Mouse (Mus musculus): ENCODE measurements around the gene Card6. TPM values are rescaled to one million over a fixed set of nuclear protein-coding genes. Genes with fewer than 3 reads are reported as not detected.

Gene Card6
- 1.1 and 1.4 TPM in 2 replicates for polyA plus RNA-seq (2014; fragmentation: Nextera tagmentation; extraction: Ambion mirVana)

- Histone ChIP-seq H3K4me3 (ENCODE audit: low read depth, low read length) (peak within 1 kb of the TSS; percentile 34), H3K4me1 (replicated peaks; ENCODE audit: control insufficient read depth, insufficient read depth, low read length) (no peaks in the 10 kb centered on the region), H3K27ac (ENCODE audit: low read depth) (peak within 1 kb of the TSS; percentile 2; the same call in 1 of the 2 replicates), H3K9me3 (ENCODE audit: control insufficient read depth, low read length) (no peaks in the 10 kb centered on the region), H3K36me3 (ENCODE audit: control insufficient read depth, insufficient read depth, low read length) (no peaks in the 10 kb centered on the region), H3K27me3 (replicated peaks; ENCODE audit: control insufficient read depth, insufficient read depth, low read length) (no peaks in the 10 kb centered on the region), H3K9ac (ENCODE audit: low read length) (peak within 1 kb of the TSS; percentile 31), H3K4me2 (ENCODE audit: low read length) (peak within 1 kb of the TSS; percentile 40)
- peak; percentile 49 for DNase-seq (ENCODE audit: low spot score)
- WGBS: 47% methylated on average over 21 of the region's 21 CpGs
- no peak for ATAC-seq (replicated peaks; ENCODE audit: low FRiP score, low TSS enrichment, low read depth)
Observed at GRCm38 (mm10) chr15:5107686-5108654, at the start of gene Card6. Gene Card6, minus strand, starts transcription at chr15:5108539.

GRCm38 (mm10) chr15:5157386-5157785, 49.0 kb upstream of the Card6 start:
- H3K27me3 ChIP-seq (replicated peaks; ENCODE audit: control insufficient read depth, insufficient read depth, low read length): no peaks in the 10 kb centered on the region
- 49% methylated on average over 1 of the region's 1 CpGs for WGBS
- ATAC-seq (replicated peaks; ENCODE audit: low FRiP score, low TSS enrichment, low read depth): no peak

GRCm38 (mm10) chr15:5156355-5156754, 48.0 kb upstream of the Card6 start:
- H3K36me3 ChIP-seq (ENCODE audit: control insufficient read depth, insufficient read depth, low read length): peaks cover 5% of the 10 kb centered on the region; the same call in 1 of the 2 replicates
- 90% methylated on average over 4 of the region's 4 CpGs for WGBS
- H3K4me2 ChIP-seq (ENCODE audit: low read length): no peak overlapping the region
- no peak overlapping the region for H3K27ac ChIP-seq (ENCODE audit: low read depth)
- H3K9me3 ChIP-seq (ENCODE audit: control insufficient read depth, low read length): no peaks in the 10 kb centered on the region
- no peak for DNase-seq (ENCODE audit: low spot score)
- H3K4me1 ChIP-seq (replicated peaks; ENCODE audit: control insufficient read depth, insufficient read depth, low read length): peaks cover 14% of the 10 kb centered on the region
- H3K27me3 ChIP-seq (replicated peaks; ENCODE audit: control insufficient read depth, insufficient read depth, low read length): no peaks in the 10 kb centered on the region
- ATAC-seq (replicated peaks; ENCODE audit: low FRiP score, low TSS enrichment, low read depth): no peak
- no peak overlapping the region for H3K4me3 ChIP-seq (ENCODE audit: low read depth, low read length)
- H3K9ac ChIP-seq (ENCODE audit: low read length): no peak overlapping the region

More at GRCm38 (mm10) chr15:5157386-5157785, 49.0 kb upstream of the Card6 start:
- Histone ChIP-seq H3K9me3 (ENCODE audit: control insufficient read depth, low read length) (no peaks in the 10 kb centered on the region), H3K4me2 (ENCODE audit: low read length) (no peak overlapping the region), H3K4me3 (ENCODE audit: low read depth, low read length) (no peak overlapping the region), H3K27ac (ENCODE audit: low read depth) (no peak overlapping the region), H3K4me1 (replicated peaks; ENCODE audit: control insufficient read depth, insufficient read depth, low read length) (peaks cover 14% of the 10 kb centered on the region), H3K36me3 (ENCODE audit: control insufficient read depth, insufficient read depth, low read length) (peaks cover 5% of the 10 kb centered on the region; the same call in 1 of the 2 replicates), H3K9ac (ENCODE audit: low read length) (no peak overlapping the region)
- DNase-seq (ENCODE audit: low spot score): no peak

GRCm38 (mm10) chr15:5155093-5155492, 46.8 kb upstream of the Card6 start:
- Histone ChIP-seq H3K4me1 (replicated peaks; ENCODE audit: control insufficient read depth, insufficient read depth, low read length) (peaks cover 14% of the 10 kb centered on the region), H3K36me3 (ENCODE audit: control insufficient read depth, insufficient read depth, low read length) (no peaks in the 10 kb centered on the region), H3K9me3 (ENCODE audit: control insufficient read depth, low read length) (no peaks in the 10 kb centered on the region), H3K4me3 (ENCODE audit: low read depth, low read length) (no peak overlapping the region), H3K27me3 (replicated peaks; ENCODE audit: control insufficient read depth, insufficient read depth, low read length) (no peaks in the 10 kb centered on the region), H3K4me2 (ENCODE audit: low read length) (no peak overlapping the region), H3K27ac (ENCODE audit: low read depth) (no peak overlapping the region), H3K9ac (ENCODE audit: low read length) (no peak overlapping the region)
- ATAC-seq (replicated peaks; ENCODE audit: low FRiP score, low TSS enrichment, low read depth) (no peak), DNase-seq (ENCODE audit: low spot score) (no peak)
- WGBS: 74% methylated on average over 5 of the region's 5 CpGs

GRCm38 (mm10) chr15:5154621-5155020, 46.3 kb upstream of the Card6 start:
- no peak for DNase-seq (ENCODE audit: low spot score)
- H3K4me1 ChIP-seq (replicated peaks; ENCODE audit: control insufficient read depth, insufficient read depth, low read length): peaks cover 14% of the 10 kb centered on the region
- H3K36me3 ChIP-seq (ENCODE audit: control insufficient read depth, insufficient read depth, low read length): no peaks in the 10 kb centered on the region
- 71% methylated on average over 9 of the region's 9 CpGs for WGBS
- no peak overlapping the region for H3K9ac ChIP-seq (ENCODE audit: low read length)
- H3K4me3 ChIP-seq (ENCODE audit: low read depth, low read length): no peak overlapping the region
- no peaks in the 10 kb centered on the region for H3K9me3 ChIP-seq (ENCODE audit: control insufficient read depth, low read length)
- ATAC-seq (replicated peaks; ENCODE audit: low FRiP score, low TSS enrichment, low read depth): no peak; the same call in 1 of the 2 replicates
- H3K27ac ChIP-seq (ENCODE audit: low read depth): no peak overlapping the region
- no peaks in the 10 kb centered on the region for H3K27me3 ChIP-seq (replicated peaks; ENCODE audit: control insufficient read depth, insufficient read depth, low read length)
- peak overlapping the region; percentile 23; the same call in 1 of the 2 replicates for H3K4me2 ChIP-seq (ENCODE audit: low read length)

- no peak overlapping the region for H3K4me3 ChIP-seq (ENCODE audit: low read depth, low read length)
- peaks cover 18% of the 10 kb centered on the region for H3K4me1 ChIP-seq (replicated peaks; ENCODE audit: control insufficient read depth, insufficient read depth, low read length)
- H3K4me2 ChIP-seq (ENCODE audit: low read length): no peak overlapping the region
- no peak overlapping the region for H3K9ac ChIP-seq (ENCODE audit: low read length)
- no peak for ATAC-seq (replicated peaks; ENCODE audit: low FRiP score, low TSS enrichment, low read depth)
- no peaks in the 10 kb centered on the region for H3K9me3 ChIP-seq (ENCODE audit: control insufficient read depth, low read length)
- H3K27ac ChIP-seq (ENCODE audit: low read depth): no peak overlapping the region
- H3K36me3 ChIP-seq (ENCODE audit: control insufficient read depth, insufficient read depth, low read length): no peaks in the 10 kb centered on the region
- no peak for DNase-seq (ENCODE audit: low spot score)
- H3K27me3 ChIP-seq (replicated peaks; ENCODE audit: control insufficient read depth, insufficient read depth, low read length): no peaks in the 10 kb centered on the region
- WGBS: 93% methylated on average over 6 of the region's 6 CpGs
Observed at GRCm38 (mm10) chr15:5152171-5152570, 43.8 kb upstream of the Card6 start.

GRCm38 (mm10) chr15:5149187-5149586, 40.8 kb upstream of the Card6 start:
- Histone ChIP-seq H3K9me3 (ENCODE audit: control insufficient read depth, low read length) (no peaks in the 10 kb centered on the region), H3K4me3 (ENCODE audit: low read depth, low read length) (no peak overlapping the region), H3K4me2 (ENCODE audit: low read length) (no peak overlapping the region), H3K27ac (ENCODE audit: low read depth) (no peak overlapping the region), H3K36me3 (ENCODE audit: control insufficient read depth, insufficient read depth, low read length) (no peaks in the 10 kb centered on the region), H3K27me3 (replicated peaks; ENCODE audit: control insufficient read depth, insufficient read depth, low read length) (no peaks in the 10 kb centered on the region), H3K4me1 (replicated peaks; ENCODE audit: control insufficient read depth, insufficient read depth, low read length) (peaks cover 20% of the 10 kb centered on the region), H3K9ac (ENCODE audit: low read length) (no peak overlapping the region)
- 55% methylated on average over 4 of the region's 4 CpGs for WGBS
- DNase-seq (ENCODE audit: low spot score) (no peak), ATAC-seq (replicated peaks; ENCODE audit: low FRiP score, low TSS enrichment, low read depth) (no peak)

- no peaks in the 10 kb centered on the region for H3K36me3 ChIP-seq (ENCODE audit: control insufficient read depth, insufficient read depth, low read length)
- H3K27ac ChIP-seq (ENCODE audit: low read depth): no peak overlapping the region
- ATAC-seq (replicated peaks; ENCODE audit: low FRiP score, low TSS enrichment, low read depth) (no peak), DNase-seq (ENCODE audit: low spot score) (no peak)
- peak overlapping the region; percentile 71 for H3K4me2 ChIP-seq (ENCODE audit: low read length)
- no peak overlapping the region for H3K9ac ChIP-seq (ENCODE audit: low read length)
- no peaks in the 10 kb centered on the region for H3K9me3 ChIP-seq (ENCODE audit: control insufficient read depth, low read length)
- peak overlapping the region; percentile 83 for H3K4me3 ChIP-seq (ENCODE audit: low read depth, low read length)
- no peaks in the 10 kb centered on the region for H3K27me3 ChIP-seq (replicated peaks; ENCODE audit: control insufficient read depth, insufficient read depth, low read length)
- peaks cover 20% of the 10 kb centered on the region for H3K4me1 ChIP-seq (replicated peaks; ENCODE audit: control insufficient read depth, insufficient read depth, low read length)
- 42% methylated on average over 9 of the region's 9 CpGs for WGBS
Observed at GRCm38 (mm10) chr15:5145196-5145945, 37.0 kb upstream of the Card6 start.
